Mouse (Mus musculus): ENCODE measurements around the gene Map3k14. TPM values are rescaled to one million over a fixed set of nuclear protein-coding genes. Genes with fewer than 3 reads are reported as not detected.
"Not testable (repeated sequence)": the region's sequence is repeated elsewhere in the genome, so short reads cannot be mapped to it uniquely, and the experiment has no call there.

Gene Map3k14
- total and polyA plus RNA-seq, 2 experiments from 2014 or later, result 1.3 to 9.4 TPM

DNA sequence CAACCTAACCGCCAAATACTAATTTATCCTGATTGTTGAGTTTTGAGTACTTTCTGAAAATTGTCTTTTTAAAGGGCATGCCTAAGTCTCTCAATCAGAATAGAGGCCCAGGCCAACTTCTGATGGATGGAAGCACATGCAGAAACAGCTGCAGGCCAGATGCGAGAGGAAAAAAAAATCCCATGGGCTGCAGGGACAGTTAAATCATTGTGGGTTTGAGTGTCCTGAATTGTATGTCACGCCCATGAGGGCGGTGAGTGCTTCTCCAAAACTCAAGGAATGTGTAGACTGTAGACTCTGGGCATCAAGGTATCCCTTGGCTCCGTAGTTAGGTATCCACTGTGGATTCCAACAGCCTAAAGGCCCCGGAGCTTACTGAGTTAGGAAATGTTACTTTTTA, 26.8 kb upstream of the Map3k14 start:
- DNase-seq (ENCODE audit: low spot score) (no peak), ATAC-seq (ENCODE audit: insufficient read depth, low read depth) (no peak)
- no peaks in the 10 kb centered on the region for H3K36me3 ChIP-seq (replicated peaks; ENCODE audit: control insufficient read depth, insufficient read depth, low read length)
- no peak overlapping the region for H3K4me3 ChIP-seq (ENCODE audit: low read depth, low read length)
- no peak overlapping the region for H3K27ac ChIP-seq (ENCODE audit: low read depth)
- H3K27me3 ChIP-seq (ENCODE audit: control insufficient read depth, insufficient read depth, low read length), result no peaks in the 10 kb centered on the region
- H3K4me1 ChIP-seq (ENCODE audit: control insufficient read depth, insufficient read depth), result no peaks in the 10 kb centered on the region; the same call in 1 of the 2 replicates
- no peak overlapping the region for H3K9ac ChIP-seq (replicated peaks; ENCODE audit: low read depth, low read length)
- TF ChIP-seq CTCF (IDR thresholded peaks at IDR 0.05; ENCODE audit: low read depth) (no peak), EP300 (IDR thresholded peaks at IDR 0.05; ENCODE audit: low read depth) (no peak)
- 77% methylated on average over 6 of the region's 6 CpGs for WGBS
- H3K9me3 ChIP-seq (replicated peaks; ENCODE audit: control insufficient read depth, low read length), result no peaks in the 10 kb centered on the region
- no peak overlapping the region for H3K4me2 ChIP-seq (ENCODE audit: low read depth, low read length)

DNA sequence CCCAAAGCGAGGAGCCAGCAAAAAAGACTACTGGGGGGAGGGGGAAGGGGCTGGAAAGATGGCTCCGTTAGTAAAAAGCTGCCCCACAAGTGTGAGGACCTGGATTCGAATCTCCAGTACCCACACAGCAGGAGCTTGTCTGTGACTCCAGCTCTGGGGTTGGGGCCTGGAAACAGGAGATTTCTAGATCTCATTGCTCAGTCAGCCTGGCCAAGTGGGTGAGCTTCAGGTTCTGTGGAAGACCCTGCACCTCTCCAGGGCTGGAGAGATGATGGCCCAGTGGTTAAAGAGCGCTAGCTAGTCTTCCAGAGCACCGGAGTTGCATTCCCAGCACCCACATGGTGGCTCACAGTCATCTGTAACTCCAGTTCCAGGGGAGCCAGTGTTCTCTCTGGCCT, 25.6 kb upstream of the Map3k14 start:
- 68% methylated on average over 5 of the region's 5 CpGs for whole genome bisulfite sequencing
- H3K4me3 ChIP-seq (ENCODE audit: low read depth, low read length), result no peak overlapping the region
- no peak for TF ChIP-seq CTCF (IDR thresholded peaks at IDR 0.05; ENCODE audit: low read depth)
- TF ChIP-seq EP300 (IDR thresholded peaks at IDR 0.05; ENCODE audit: low read depth), result no peak
- peak overlapping the region; percentile 28 for H3K27ac ChIP-seq (ENCODE audit: low read depth)
- no peaks in the 10 kb centered on the region for H3K27me3 ChIP-seq (ENCODE audit: control insufficient read depth, insufficient read depth, low read length)
- no peaks in the 10 kb centered on the region; the same call in 1 of the 2 replicates for H3K4me1 ChIP-seq (ENCODE audit: control insufficient read depth, insufficient read depth)
- H3K9ac ChIP-seq (replicated peaks; ENCODE audit: low read depth, low read length), result no peak overlapping the region
- no peak for ATAC-seq (ENCODE audit: insufficient read depth, low read depth)
- no peaks in the 10 kb centered on the region for H3K36me3 ChIP-seq (replicated peaks; ENCODE audit: control insufficient read depth, insufficient read depth, low read length)
- no peak overlapping the region for H3K4me2 ChIP-seq (ENCODE audit: low read depth, low read length)
- DNase-seq (ENCODE audit: low spot score), result no peak
- no peaks in the 10 kb centered on the region for H3K9me3 ChIP-seq (replicated peaks; ENCODE audit: control insufficient read depth, low read length)

DNA sequence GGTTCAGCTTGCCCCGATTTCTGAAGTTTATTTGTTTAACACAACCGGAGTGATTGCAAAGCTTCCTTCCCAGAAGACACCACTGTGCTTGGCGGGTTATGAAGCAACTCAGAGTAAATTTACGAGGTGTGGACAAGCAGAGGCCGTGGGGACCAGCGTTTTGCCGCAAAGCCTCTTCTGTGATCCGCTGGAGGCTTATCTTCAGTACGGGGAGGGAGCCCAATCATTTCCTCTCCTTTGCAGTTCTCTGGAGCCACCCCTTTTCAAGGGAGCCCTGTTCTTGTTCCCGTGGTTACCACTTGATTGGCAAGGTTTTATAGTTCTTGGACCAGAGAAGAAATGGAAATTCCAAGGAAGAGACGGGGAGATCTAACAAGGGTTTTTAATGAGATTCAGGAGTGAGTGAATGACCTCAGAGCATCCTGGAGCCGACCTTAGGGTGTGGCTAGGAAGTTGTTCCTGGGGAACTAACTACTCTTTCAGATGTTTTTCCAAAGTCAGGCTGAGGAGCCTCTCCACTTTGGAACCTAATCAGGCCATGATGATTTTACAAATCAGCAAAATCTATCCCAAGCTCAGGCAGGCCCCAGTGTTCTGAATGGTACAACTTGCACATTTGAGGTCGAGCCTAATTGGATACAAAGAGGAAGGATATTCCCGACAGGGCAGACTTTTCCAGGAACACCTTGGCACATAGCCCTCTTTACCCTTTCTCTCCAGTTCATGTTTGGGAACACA, 25.0 kb upstream of the Map3k14 start:
- Histone ChIP-seq H3K36me3 (replicated peaks; ENCODE audit: control insufficient read depth, insufficient read depth, low read length) (no peaks in the 10 kb centered on the region), H3K4me3 (ENCODE audit: low read depth, low read length) (no peak overlapping the region), H3K4me1 (ENCODE audit: control insufficient read depth, insufficient read depth) (no peaks in the 10 kb centered on the region; the same call in 1 of the 2 replicates), H3K9ac (replicated peaks; ENCODE audit: low read depth, low read length) (no peak overlapping the region), H3K9me3 (replicated peaks; ENCODE audit: control insufficient read depth, low read length) (no peaks in the 10 kb centered on the region), H3K4me2 (ENCODE audit: low read depth, low read length) (no peak overlapping the region), H3K27me3 (ENCODE audit: control insufficient read depth, insufficient read depth, low read length) (no peaks in the 10 kb centered on the region), H3K27ac (ENCODE audit: low read depth) (peak overlapping the region; percentile 28)
- 15% methylated on average over 14 of the region's 14 CpGs for WGBS
- DNase-seq (ENCODE audit: low spot score) (peak; percentile 67), ATAC-seq (ENCODE audit: insufficient read depth, low read depth) (peak; percentile 71)
- no peak for TF ChIP-seq CTCF (IDR thresholded peaks at IDR 0.05; ENCODE audit: low read depth)
- TF ChIP-seq EP300 (IDR thresholded peaks at IDR 0.05; ENCODE audit: low read depth), result no peak

DNA sequence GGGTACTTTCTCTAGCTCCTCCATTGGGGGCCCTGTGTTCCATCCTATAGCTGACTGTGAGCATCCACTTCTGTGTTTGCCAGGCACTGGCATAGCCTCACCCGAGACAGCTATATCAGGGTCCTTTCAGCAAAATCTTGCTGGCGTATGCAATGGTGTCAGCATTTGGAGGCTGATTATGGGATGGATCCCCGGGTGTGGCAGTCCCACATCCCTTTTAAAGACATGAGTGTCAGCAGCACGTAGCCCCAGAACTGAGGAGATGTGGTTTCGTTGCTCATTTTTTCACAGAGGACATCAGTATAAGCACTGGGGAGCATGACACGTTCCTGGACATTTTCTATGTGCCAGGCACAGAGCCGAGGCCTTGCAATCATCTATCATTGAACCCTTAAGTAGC, 23.6 kb upstream of the Map3k14 start:
- H3K4me2 ChIP-seq (ENCODE audit: low read depth, low read length); H3K9ac ChIP-seq (replicated peaks; ENCODE audit: low read depth, low read length); H3K27ac ChIP-seq (ENCODE audit: low read depth); H3K9me3 ChIP-seq (replicated peaks; ENCODE audit: control insufficient read depth, low read length); H3K4me1 ChIP-seq (ENCODE audit: control insufficient read depth, insufficient read depth); DNase-seq (ENCODE audit: low spot score); ATAC-seq (ENCODE audit: insufficient read depth, low read depth); H3K27me3 ChIP-seq (ENCODE audit: control insufficient read depth, insufficient read depth, low read length); H3K36me3 ChIP-seq (replicated peaks; ENCODE audit: control insufficient read depth, insufficient read depth, low read length); H3K4me3 ChIP-seq (ENCODE audit: low read depth, low read length): not testable (repeated sequence)
- 86% methylated on average over 7 of the region's 7 CpGs for WGBS

DNA sequence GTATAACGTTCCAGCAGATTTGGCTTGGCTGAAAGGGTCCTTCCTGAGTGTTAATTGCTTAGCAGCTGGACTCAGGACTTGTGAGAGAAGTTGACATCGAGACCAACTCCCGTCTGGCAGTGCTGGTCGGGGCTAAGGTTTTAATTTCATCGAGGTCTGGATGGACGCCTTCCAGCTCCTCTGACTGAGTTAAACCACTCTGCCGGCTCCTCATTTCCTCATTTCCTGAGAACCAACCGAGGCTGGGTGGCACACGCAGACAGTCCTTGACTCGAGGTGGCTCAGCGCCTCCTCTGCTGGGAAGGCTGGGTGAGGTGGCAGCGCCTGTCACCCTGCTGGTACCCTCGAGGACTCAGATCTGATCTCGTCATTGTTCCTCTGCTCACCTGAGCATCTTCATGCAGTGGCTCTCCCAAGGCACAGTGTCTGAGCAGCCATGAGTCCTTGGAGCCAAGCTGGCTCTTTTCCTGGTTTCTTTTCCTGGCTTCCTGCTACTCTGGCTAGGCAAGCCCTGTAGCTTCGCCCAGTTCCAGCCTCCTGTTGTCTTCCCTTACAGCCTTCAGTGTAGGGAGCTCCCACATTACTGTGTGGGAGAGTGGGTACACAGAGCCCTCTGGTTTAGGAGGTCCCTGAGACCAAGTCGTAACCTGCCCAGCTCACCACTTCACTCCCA, 21.2 kb upstream of the Map3k14 start:
- ATAC-seq (ENCODE audit: insufficient read depth, low read depth) (no peak), DNase-seq (ENCODE audit: low spot score) (no peak)
- no peaks in the 10 kb centered on the region; the same call in 1 of the 2 replicates for H3K4me1 ChIP-seq (ENCODE audit: control insufficient read depth, insufficient read depth)
- H3K9ac ChIP-seq (replicated peaks; ENCODE audit: low read depth, low read length), result no peak overlapping the region
- no peak overlapping the region for H3K27ac ChIP-seq (ENCODE audit: low read depth)
- no peaks in the 10 kb centered on the region for H3K36me3 ChIP-seq (replicated peaks; ENCODE audit: control insufficient read depth, insufficient read depth, low read length)
- H3K4me3 ChIP-seq (ENCODE audit: low read depth, low read length), result no peak overlapping the region
- H3K4me2 ChIP-seq (ENCODE audit: low read depth, low read length), result no peak overlapping the region
- H3K9me3 ChIP-seq (replicated peaks; ENCODE audit: control insufficient read depth, low read length), result no peaks in the 10 kb centered on the region
- TF ChIP-seq EP300 (IDR thresholded peaks at IDR 0.05; ENCODE audit: low read depth), result no peak
- TF ChIP-seq CTCF (IDR thresholded peaks at IDR 0.05; ENCODE audit: low read depth), result no peak
- no peaks in the 10 kb centered on the region for H3K27me3 ChIP-seq (ENCODE audit: control insufficient read depth, insufficient read depth, low read length)
- 57% methylated on average over 16 of the region's 16 CpGs for WGBS
